Mouse (Mus musculus): ENCODE measurements around the gene Sec1. TPM values are rescaled to one million over a fixed set of nuclear protein-coding genes. Genes with fewer than 3 reads are reported as not detected.
"Not testable (repeated sequence)": the region's sequence is repeated elsewhere in the genome, so short reads cannot be mapped to it uniquely, and the experiment has no call there.

The Sec1 gene
- polyA plus RNA-seq, 1 experiment: 0.41 TPM

DNA sequence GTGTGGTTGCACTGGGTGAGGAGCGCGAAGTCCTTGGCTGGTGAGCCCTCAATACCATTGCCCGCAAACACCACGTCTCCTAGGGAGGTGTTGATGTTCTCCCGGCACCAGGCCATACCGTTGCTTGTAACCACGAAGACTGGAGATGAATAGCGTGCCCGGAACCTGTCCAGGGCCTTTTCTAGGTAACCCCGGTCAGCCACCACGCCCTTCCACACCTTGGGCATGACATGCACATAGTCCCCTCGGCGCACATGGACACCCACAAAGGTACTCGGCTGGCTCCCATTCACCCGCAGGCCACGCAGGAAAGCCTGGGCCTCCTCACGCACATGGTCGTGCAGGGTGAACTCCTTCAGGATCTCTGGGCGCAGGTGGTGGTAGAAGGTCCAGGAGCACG is 43.7 kb downstream of the Sec1 start:
- not testable (repeated sequence) for H3K4me3 ChIP-seq; H3K79me2 ChIP-seq (ENCODE audit: control insufficient read depth, insufficient read depth); H3ac ChIP-seq (ENCODE audit: control insufficient read depth, insufficient read length); H3K36me3 ChIP-seq (ENCODE audit: control insufficient read depth, insufficient read depth); H3K4me2 ChIP-seq (ENCODE audit: low read depth); H3K27me3 ChIP-seq (ENCODE audit: control insufficient read depth, insufficient read depth, insufficient read length)
- TF ChIP-seq POLR2AphosphoS2 (IDR thresholded peaks at IDR 0.05; ENCODE audit: insufficient read length, low read depth): peak; percentile 70

DNA sequence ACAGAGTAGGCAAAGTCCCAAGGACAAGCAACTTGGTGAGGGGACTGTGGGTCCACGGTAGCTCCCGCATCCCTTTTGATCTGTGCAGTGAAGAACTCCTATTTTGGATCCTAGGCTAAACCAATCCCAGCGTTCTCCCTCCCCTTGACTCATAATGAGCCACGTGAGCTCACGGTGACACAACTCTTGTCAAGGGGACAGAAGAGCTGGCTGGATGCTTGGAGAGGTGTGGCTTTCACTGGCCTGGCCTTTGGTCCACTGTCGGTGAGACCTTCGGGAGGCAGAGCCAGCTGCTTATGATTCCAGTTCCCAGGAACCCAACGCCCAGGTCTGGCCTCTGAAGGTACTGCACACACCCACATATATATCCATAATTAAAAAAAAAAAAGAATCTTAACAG is 44.9 kb downstream of the Sec1 start:
- Histone ChIP-seq H3K4me3 (no peak overlapping the region), H3K79me2 (ENCODE audit: control insufficient read depth, insufficient read depth) (no peaks in the 10 kb centered on the region), H3K4me2 (ENCODE audit: low read depth) (no peak overlapping the region), H3K36me3 (ENCODE audit: control insufficient read depth, insufficient read depth) (no peaks in the 10 kb centered on the region), H3ac (ENCODE audit: control insufficient read depth, insufficient read length) (no peak overlapping the region), H3K27me3 (ENCODE audit: control insufficient read depth, insufficient read depth, insufficient read length) (no peaks in the 10 kb centered on the region)
- peak; percentile 18 for TF ChIP-seq POLR2A (IDR thresholded peaks at IDR 0.05; ENCODE audit: insufficient read length, low read depth)
- no peak for TF ChIP-seq TCF12 (IDR thresholded peaks at IDR 0.05; ENCODE audit: insufficient read depth, poor library complexity, severe bottlenecking)

- H3K4me3 ChIP-seq: no peak overlapping the region
- TF ChIP-seq TCF12 (IDR thresholded peaks at IDR 0.05; ENCODE audit: insufficient read depth, poor library complexity, severe bottlenecking) (no peak), USF1 (IDR thresholded peaks at IDR 0.05; ENCODE audit: low read depth) (no peak), POLR2A (IDR thresholded peaks at IDR 0.05; ENCODE audit: insufficient read length, low read depth) (no peak), TCF3 (IDR thresholded peaks at IDR 0.05; ENCODE audit: insufficient read length, low read depth) (no peak), MAX (IDR thresholded peaks at IDR 0.05; ENCODE audit: low read depth) (no peak), MYOD1 (IDR thresholded peaks at IDR 0.05; ENCODE audit: control insufficient read depth in 1 of 3, insufficient read length in 2 of 3, low read depth in 2 of 3) (no peak), REST (IDR thresholded peaks at IDR 0.05; ENCODE audit: insufficient read depth, insufficient read length) (no peak), E2F4 (IDR thresholded peaks at IDR 0.05; ENCODE audit: insufficient read depth) (no peak), POLR2AphosphoS2 (IDR thresholded peaks at IDR 0.05; ENCODE audit: insufficient read length, low read depth) (no peak), SRF (IDR thresholded peaks at IDR 0.05; ENCODE audit: control insufficient read depth, insufficient read length, low read depth) (no peak), MYOG (IDR thresholded peaks at IDR 0.05; ENCODE audit: control insufficient read depth in 1 of 3, insufficient read depth in 1 of 3, insufficient read length in 2 of 3, low read depth in 2 of 3) (no peak), CEBPB (IDR thresholded peaks at IDR 0.05; ENCODE audit: insufficient read depth, poor library complexity, severe bottlenecking) (no peak)
- no peaks in the 10 kb centered on the region for H3K36me3 ChIP-seq (ENCODE audit: control insufficient read depth, insufficient read depth)
- no peaks in the 10 kb centered on the region for H3K79me2 ChIP-seq (ENCODE audit: control insufficient read depth, insufficient read depth)
- H3ac ChIP-seq (ENCODE audit: control insufficient read depth, insufficient read length): no peak overlapping the region
- H3K4me2 ChIP-seq (ENCODE audit: low read depth): no peak overlapping the region
- H3K27me3 ChIP-seq (ENCODE audit: control insufficient read depth, insufficient read depth, insufficient read length): no peaks in the 10 kb centered on the region
Observed at GRCm38 (mm10) chr7:45646671-45647070, 47.5 kb downstream of the Sec1 start.

GRCm38 (mm10) chr7:45645591-45645971 is 48.6 kb downstream of the Sec1 start:
- no peaks in the 10 kb centered on the region for H3K79me2 ChIP-seq (ENCODE audit: control insufficient read depth, insufficient read depth)
- peak in 1 of 3 experiments; percentile 42 for TF ChIP-seq MYOG (IDR thresholded peaks at IDR 0.05; ENCODE audit: control insufficient read depth in 1 of 3, insufficient read depth in 1 of 3, insufficient read length in 2 of 3, low read depth in 2 of 3)
- TF ChIP-seq POLR2AphosphoS2 (IDR thresholded peaks at IDR 0.05; ENCODE audit: insufficient read length, low read depth): no peak
- no peak overlapping the region for H3K4me2 ChIP-seq (ENCODE audit: low read depth)
- no peaks in the 10 kb centered on the region for H3K36me3 ChIP-seq (ENCODE audit: control insufficient read depth, insufficient read depth)
- no peak overlapping the region for H3ac ChIP-seq (ENCODE audit: control insufficient read depth, insufficient read length)
- H3K4me3 ChIP-seq: no peak overlapping the region
- no peaks in the 10 kb centered on the region for H3K27me3 ChIP-seq (ENCODE audit: control insufficient read depth, insufficient read depth, insufficient read length)

- TF ChIP-seq TCF12 (IDR thresholded peaks at IDR 0.05; ENCODE audit: insufficient read depth, poor library complexity, severe bottlenecking): no peak
- no peak for TF ChIP-seq REST (IDR thresholded peaks at IDR 0.05; ENCODE audit: insufficient read depth, insufficient read length)
- no peak for TF ChIP-seq CEBPB (IDR thresholded peaks at IDR 0.05; ENCODE audit: insufficient read depth, poor library complexity, severe bottlenecking)
- no peak for TF ChIP-seq MYOG (IDR thresholded peaks at IDR 0.05; ENCODE audit: control insufficient read depth in 1 of 3, insufficient read depth in 1 of 3, insufficient read length in 2 of 3, low read depth in 2 of 3)
- no peak for TF ChIP-seq TCF3 (IDR thresholded peaks at IDR 0.05; ENCODE audit: insufficient read length, low read depth)
- no peak for TF ChIP-seq MYOD1 (IDR thresholded peaks at IDR 0.05; ENCODE audit: control insufficient read depth in 1 of 3, insufficient read length in 2 of 3, low read depth in 2 of 3)
- no peak for TF ChIP-seq POLR2A (IDR thresholded peaks at IDR 0.05; ENCODE audit: insufficient read length, low read depth)
- no peak for TF ChIP-seq SRF (IDR thresholded peaks at IDR 0.05; ENCODE audit: control insufficient read depth, insufficient read length, low read depth)
- TF ChIP-seq MAX (IDR thresholded peaks at IDR 0.05; ENCODE audit: low read depth): no peak
- TF ChIP-seq POLR2AphosphoS2 (IDR thresholded peaks at IDR 0.05; ENCODE audit: insufficient read length, low read depth): no peak
- no peak for TF ChIP-seq USF1 (IDR thresholded peaks at IDR 0.05; ENCODE audit: low read depth)
- TF ChIP-seq E2F4 (IDR thresholded peaks at IDR 0.05; ENCODE audit: insufficient read depth): no peak
- Histone ChIP-seq H3K36me3 (ENCODE audit: control insufficient read depth, insufficient read depth) (no peaks in the 10 kb centered on the region), H3K4me2 (ENCODE audit: low read depth) (no peak overlapping the region), H3K27me3 (ENCODE audit: control insufficient read depth, insufficient read depth, insufficient read length) (no peaks in the 10 kb centered on the region), H3K79me2 (ENCODE audit: control insufficient read depth, insufficient read depth) (no peaks in the 10 kb centered on the region), H3ac (ENCODE audit: control insufficient read depth, insufficient read length) (no peak overlapping the region), H3K4me3 (no peak overlapping the region)
Observed at GRCm38 (mm10) chr7:45644872-45645590, 49.2 kb downstream of the Sec1 start.

Measured in myocyte (in vitro differentiated cells).